In the genomic region with DNA sequence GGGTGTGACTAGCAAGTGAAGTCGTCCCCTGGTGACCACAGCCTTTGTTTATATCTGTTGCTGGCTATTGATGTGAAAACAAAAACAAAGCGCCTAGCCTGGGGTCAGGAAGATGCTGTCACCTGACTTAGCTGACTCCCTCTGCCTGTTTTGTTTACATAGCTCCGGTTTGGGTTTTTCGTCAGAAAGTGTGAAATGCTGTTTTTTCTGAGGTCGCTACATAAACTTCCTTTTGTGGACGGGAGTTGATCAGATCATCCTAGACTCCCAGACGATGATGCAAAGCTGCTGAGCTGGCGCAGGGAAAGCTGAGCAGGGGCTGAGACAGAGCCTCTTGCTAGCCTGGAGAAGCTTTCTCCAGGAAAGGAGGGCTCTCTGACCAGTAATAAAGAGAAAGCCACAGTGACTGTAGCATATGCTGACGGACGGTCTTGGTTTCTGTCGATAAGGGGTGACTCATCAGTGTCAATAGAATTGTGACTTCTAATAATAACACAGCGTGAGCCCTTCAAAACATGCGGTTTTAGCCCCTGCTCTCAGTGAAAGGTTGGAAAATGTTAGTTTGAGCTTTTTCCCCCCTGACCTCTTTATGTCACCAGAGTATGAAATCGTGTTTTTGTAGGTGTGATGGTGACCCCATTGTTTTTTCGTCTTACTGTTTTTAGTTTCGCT, we compare ENCODE assay signal across 8 mouse cellular contexts. TPM values are rescaled to one million over a fixed set of nuclear protein-coding genes. Genes with fewer than 3 reads are reported as not detected.
DNase-seq lines count a peak whose midpoint lies in the region; ATAC-seq and TF ChIP-seq lines count a peak whose summit lies in the region.

No protein-coding gene starts in this region.

- H3K9me3 ChIP-seq in lung, postnatal 0 days (ENCODE audit: low read length), result no peaks in the 10 kb centered on the region

- no peaks in the 10 kb centered on the region for H3K27me3 ChIP-seq in heart, adult 2 months (ENCODE audit: control insufficient read depth, insufficient read depth, low read length)
- H3K27me3 ChIP-seq in kidney, adult 2 months (replicated peaks; ENCODE audit: control insufficient read depth, insufficient read depth, low read length), result no peaks in the 10 kb centered on the region
- H3K27me3 ChIP-seq in lung, postnatal 0 days (replicated peaks; ENCODE audit: insufficient read depth, low read length), result no peaks in the 10 kb centered on the region

- intact Hi-C loops in heart, adult 2 months (cut with DNase I), result loop anchor here (1.0 to 5.0 kb wide), 3 partner anchors 37 to 86 kb away; no protein-coding TSS in a partner anchor

- peaks cover 9% of the 10 kb centered on the region for H3K4me1 ChIP-seq in brown adipose tissue, adult 24 weeks (ENCODE audit: control insufficient read depth, insufficient read depth, insufficient read length, low read length)
- peaks cover 18% of the 10 kb centered on the region for H3K4me1 ChIP-seq in heart, adult 2 months (ENCODE audit: control insufficient read depth, insufficient read depth, low read length)
- peaks cover 17% of the 10 kb centered on the region for H3K4me1 ChIP-seq in kidney, adult 2 months (ENCODE audit: control insufficient read depth, insufficient read depth, low read length)
- peaks cover 18% of the 10 kb centered on the region for H3K4me1 ChIP-seq in lung, postnatal 0 days (ENCODE audit: insufficient read depth, low read depth, low read length)
- peaks cover 15% of the 10 kb centered on the region for H3K4me1 ChIP-seq in olfactory bulb, adult 2 months (ENCODE audit: control insufficient read depth, insufficient read depth, low read length)

- DNase-seq in spleen, adult 12 weeks (ENCODE audit: low spot score), result peak; percentile 38
- DNase-seq in spleen, postnatal 10 days (ENCODE audit: low spot score in 2 of 2), result no peak
- DNase-seq in heart, adult 2 months, result peak; percentile 53 to 60
- DNase-seq in kidney, adult 2 months, result peak; percentile 74
- DNase-seq in lung, postnatal 0 days (ENCODE audit: low spot score), result peak; percentile 79
- no peak for DNase-seq in spleen, postnatal 4 days (ENCODE audit: low spot score in 2 of 2)

- TF ChIP-seq CTCF in heart, adult 2 months (IDR thresholded peaks at IDR 0.05), result no peak
- no peak for TF ChIP-seq CTCF in kidney, adult 2 months (conservative IDR thresholded peaks at IDR 0.05; ENCODE audit: insufficient read depth, insufficient read length, low read depth, low read length)
- no peak for TF ChIP-seq CTCF in lung, postnatal 0 days (IDR thresholded peaks at IDR 0.05)
- no peak for TF ChIP-seq CTCF in olfactory bulb, adult 2 months (IDR thresholded peaks at IDR 0.05; ENCODE audit: insufficient read depth, low read depth, low read length)

- H3K79me2 ChIP-seq in heart, adult 2 months (replicated peaks; ENCODE audit: control insufficient read depth, insufficient read depth, low read length), result no peaks in the 10 kb centered on the region; the same call in 1 of the 2 replicates

- TF ChIP-seq EP300 in heart, adult 2 months (IDR thresholded peaks at IDR 0.05; ENCODE audit: insufficient read depth, low read depth, low read length), result no peak
- no peak; the same call in none of the 2 replicates for TF ChIP-seq EP300 in lung, postnatal 0 days (IDR thresholded peaks at IDR 0.05)

- TF ChIP-seq POLR2A in heart, adult 2 months (IDR thresholded peaks at IDR 0.05; ENCODE audit: insufficient read depth, low read depth, low read length), result no peak
- no peak for TF ChIP-seq POLR2A in kidney, adult 2 months (IDR thresholded peaks at IDR 0.05; ENCODE audit: low read depth, low read length)
- TF ChIP-seq POLR2A in olfactory bulb, adult 2 months (IDR thresholded peaks at IDR 0.05; ENCODE audit: insufficient read depth, low read depth, low read length), result no peak

- H3K4me2 ChIP-seq in lung, postnatal 0 days (replicated peaks; ENCODE audit: low read depth, low read length), result peak overlapping the region; percentile 59

- H3K36me3 ChIP-seq in heart, adult 2 months (ENCODE audit: control insufficient read depth, insufficient read depth, low read length), result no peaks in the 10 kb centered on the region
- H3K36me3 ChIP-seq in kidney, adult 2 months (ENCODE audit: control insufficient read depth, insufficient read depth, low read length), result no peaks in the 10 kb centered on the region
- no peaks in the 10 kb centered on the region for H3K36me3 ChIP-seq in lung, postnatal 0 days (ENCODE audit: insufficient read depth, low read length)

- H3K9ac ChIP-seq in heart, adult 2 months (ENCODE audit: low read depth, low read length), result peak overlapping the region; percentile 22
- H3K9ac ChIP-seq in lung, postnatal 0 days (replicated peaks; ENCODE audit: low read depth), result 0 out of 2 replicates have a peak overlapping the region, but pooled peaks have one; percentile 16

- H3K27ac ChIP-seq in brown adipose tissue, adult 24 weeks (replicated peaks; ENCODE audit: low read depth, low read length), result peak overlapping the region; percentile 48
- peak overlapping the region; percentile 70 for H3K27ac ChIP-seq in heart, adult 2 months
- peak overlapping the region; percentile 83 for H3K27ac ChIP-seq in kidney, adult 2 months (ENCODE audit: insufficient read depth, low read depth, low read length)
- peak overlapping the region; percentile 79 for H3K27ac ChIP-seq in lung, postnatal 0 days (ENCODE audit: low read length)
- H3K27ac ChIP-seq in olfactory bulb, adult 2 months (ENCODE audit: insufficient read depth, low read depth, low read length), result 0 out of 2 replicates have a peak overlapping the region, but pooled peaks have one; percentile 19

- 6% methylated on average over 16 of the region's 16 CpGs for WGBS in heart, adult 2 months
- WGBS in kidney, adult 2 months, result 15% methylated on average over 16 of the region's 16 CpGs
- 4% methylated on average over 16 of the region's 16 CpGs for WGBS in lung, postnatal 0 days
- WGBS in olfactory bulb, adult 2 months, result 15% methylated on average over 16 of the region's 16 CpGs

- peak; percentile 42 for ATAC-seq in lung, postnatal 0 days

- H3K4me3 ChIP-seq in brown adipose tissue, adult 24 weeks (ENCODE audit: insufficient read depth, low read depth, low read length), result peak overlapping the region; percentile 54
- peak overlapping the region; percentile 52 for H3K4me3 ChIP-seq in heart, adult 2 months
- H3K4me3 ChIP-seq in kidney, adult 2 months (ENCODE audit: insufficient read depth, low read depth, low read length), result peak overlapping the region; percentile 3
- peak overlapping the region; percentile 30 for H3K4me3 ChIP-seq in lung, postnatal 0 days (ENCODE audit: low read depth, low read length)
- H3K4me3 ChIP-seq in olfactory bulb, adult 2 months (ENCODE audit: insufficient read depth, low read depth, low read length), result 0 out of 2 replicates have a peak overlapping the region, but pooled peaks have one; percentile 4

RNA-seq across cellular contexts. Expression of gene Bach2, which starts 11.9 kb away (rescaled TPM):
- polyA plus RNA-seq in brown adipose tissue, adult 24 weeks (2012; ENCODE audit: insufficient read depth, insufficient read length, missing spikeins), result 0.21 and 1.2 TPM in 2 replicates
- 1 to 10 TPM; 3.9 to 4.2 TPM for total RNA-seq in heart, adult 2 months (2021)
- polyA plus RNA-seq in heart, adult 2 months (2012; rRNA removed), result 2.4 and 4.7 TPM in 2 replicates
- 1.9 and 2.5 TPM in 2 replicates for polyA plus RNA-seq in kidney, adult 2 months (2012; rRNA removed)
- 8.7 and 8.8 TPM in 2 replicates for polyA plus RNA-seq in lung, postnatal 0 days (2015; fragmentation: Nextera tagmentation; extraction: Ambion mirVana)
- polyA plus RNA-seq in olfactory bulb, adult 2 months (2012; ENCODE audit: insufficient read depth, insufficient read length, low replicate concordance, missing spikeins), result not detected in 2 replicates

Comparison
In these comparisons a context has a peak if more than half of its experiments do, and no peak if none do; other contexts are left out.
1. DNase-seq: peak in spleen, adult 12 weeks (single experiment), heart, adult 2 months (2 of 2), kidney, adult 2 months (single experiment) and lung, postnatal 0 days (single experiment); none in spleen, postnatal 10 days (0 of 2) and spleen, postnatal 4 days (0 of 2).
2. H3K27ac ChIP-seq: peak in every context shown above with its lines; median percentile 83 in kidney, adult 2 months; 79 in lung, postnatal 0 days; 70 in heart, adult 2 months; 48 in brown adipose tissue, adult 24 weeks; 19 in olfactory bulb, adult 2 months.
3. H3K4me3 ChIP-seq: peak in every context shown above with its lines; median percentile 54 in brown adipose tissue, adult 24 weeks; 52 in heart, adult 2 months; 30 in lung, postnatal 0 days; 4 in olfactory bulb, adult 2 months; 3 in kidney, adult 2 months.